Mouse (Mus musculus): ENCODE measurements around the gene Brms1.

DNA sequence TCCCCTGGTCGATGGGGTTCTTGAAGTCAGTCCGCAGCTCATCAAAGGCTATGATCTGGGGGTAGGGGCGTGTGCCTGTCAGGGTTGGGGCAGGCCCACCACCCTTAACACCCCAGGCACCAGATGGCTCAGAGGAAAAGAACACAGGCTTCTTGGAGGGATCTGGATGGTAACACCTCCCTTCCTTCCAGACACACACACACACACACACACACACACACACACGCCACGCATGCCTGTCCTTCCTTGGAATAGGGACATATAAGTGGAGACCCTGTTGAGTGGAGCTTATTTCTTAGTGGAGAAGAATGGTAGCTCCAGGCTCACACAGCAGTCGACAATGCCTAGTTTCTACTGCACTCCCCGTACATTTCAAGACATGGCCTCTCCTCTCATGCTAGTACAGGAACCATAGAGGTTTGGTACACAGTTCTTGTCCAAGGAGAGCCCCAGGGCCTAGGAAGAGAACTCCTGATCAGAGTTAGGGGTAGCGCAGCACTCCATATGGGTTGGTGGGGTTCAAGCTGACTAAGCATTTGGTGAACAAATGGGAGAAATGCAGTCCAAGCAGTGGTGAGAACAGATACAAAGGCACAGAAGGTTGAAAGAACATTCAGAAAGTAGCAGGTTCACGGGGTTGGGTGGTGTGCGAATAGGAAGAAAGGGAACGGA lies 53.7 kb downstream of the Brms1 start:
- TF ChIP-seq CTCF (IDR thresholded peaks at IDR 0.05) (no peak), EP300 (IDR thresholded peaks at IDR 0.05) (no peak)

Data from lung, postnatal 0 days (tissue).